Mouse (Mus musculus) cerebellum, adult 2 months (tissue): ENCODE results near the gene Col1a1. TPM values are rescaled to one million over a fixed set of nuclear protein-coding genes. Genes with fewer than 3 reads are reported as not detected.

Experiments
- DNase-seq, 2 experiments: peaks; one replicate each; pipeline ENCODE4 v3.0.0; 2021
- H3K27ac ChIP-seq: fragments of 200-500 bp; 2 replicates; pipeline ENCODE4 v1.5.1; 2012; ENCODE audit warnings: low read length, control low read depth, inconsistent platforms; ENCODE audit not compliant: insufficient read depth
- H3K27me3 ChIP-seq: fragments of 200-500 bp; 2 replicates; pipeline ENCODE4 v1.6.1; 2012; ENCODE audit warnings: inconsistent platforms, mild to moderate bottlenecking, low read length, moderate library complexity; ENCODE audit not compliant: control insufficient read depth, insufficient read depth
- H3K4me1 ChIP-seq: fragments of 200-500 bp; 2 replicates; pipeline ENCODE4 v1.6.1; 2011; ENCODE audit warnings: low read length; ENCODE audit not compliant: control insufficient read depth, insufficient read depth
- H3K4me3 ChIP-seq: fragments of 200-500 bp; replicated peaks from 2 replicates; pipeline ENCODE3; 2011; ENCODE audit warnings: mild to moderate bottlenecking, low read depth, low read length, control low read depth; ENCODE audit not compliant: insufficient read depth
- CTCF ChIP-seq: fragments of 200-500 bp; IDR thresholded peaks from 2 replicates; pipeline ENCODE4 v1.5.1; 2011; ENCODE audit warnings: low read depth, mild to moderate bottlenecking, control low read depth, low read length, moderate library complexity, borderline replicate concordance; ENCODE audit not compliant: insufficient read depth
- POLR2A ChIP-seq: fragments of 200-500 bp; IDR thresholded peaks from 2 replicates; pipeline ENCODE4 v1.6.1; 2011; ENCODE audit warnings: low read length, control low read depth, borderline replicate concordance; ENCODE audit not compliant: insufficient read depth
- WGBS: fragments of 180-500 bp; shearing (Covaris S2); methylation state at CpG from one replicate; pipeline ENCODE4 v1.1.7; 2018; 5-methylcytosine and 5-hydroxymethylcytosine counted together
- polyA plus RNA-seq: library from polyadenylated mRNA; depleted of rRNA; stranded (reverse); fragments of >200 nt; gene quantifications from 2 replicates; pipeline ENCODE4 v1.2.3, GENCODE M21; 2012

The Col1a1 gene
- polyA plus RNA-seq, 1 experiment = 4.5 TPM

DNA sequence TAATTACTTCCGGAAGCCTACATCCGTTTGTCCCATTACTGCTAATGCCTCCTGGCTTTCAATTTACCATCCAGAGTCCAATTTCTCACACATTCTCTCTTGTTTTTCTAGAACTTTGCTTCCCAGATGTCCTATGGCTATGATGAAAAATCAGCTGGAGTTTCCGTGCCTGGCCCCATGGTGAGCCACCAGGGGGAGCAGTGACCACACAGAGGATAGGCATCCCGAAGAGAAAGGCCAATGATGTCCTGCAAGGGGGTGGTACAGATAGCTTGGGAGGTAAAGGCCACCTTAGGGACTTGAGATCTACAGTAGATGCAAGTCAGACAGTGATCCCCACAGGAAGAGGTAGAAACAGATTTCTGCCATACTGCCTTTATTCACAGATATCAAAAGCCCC is 3.3 kb downstream of the Col1a1 start:
- DNase-seq = peak; percentile 61 to 73
- Histone ChIP-seq H3K27me3 (no peaks in the 10 kb centered on the region), H3K4me1 (no peaks in the 10 kb centered on the region), H3K4me3 (no peak overlapping the region), H3K27ac (no peak overlapping the region)
- peak; percentile 87 for TF ChIP-seq CTCF
- no peak for TF ChIP-seq POLR2A
- 20% methylated on average over 4 of the region's 4 CpGs for WGBS

GRCm38 (mm10) chr11:94941121-94941520 is 5.1 kb downstream of the Col1a1 start:
- H3K4me3 ChIP-seq = no peak overlapping the region
- DNase-seq = no peak
- WGBS = 51% methylated on average over 9 of the region's 9 CpGs
- no peaks in the 10 kb centered on the region for H3K4me1 ChIP-seq
- H3K27ac ChIP-seq = no peak overlapping the region
- H3K27me3 ChIP-seq = no peaks in the 10 kb centered on the region
- TF ChIP-seq POLR2A (no peak), CTCF (no peak)

- WGBS = 83% methylated on average over 8 of the region's 8 CpGs
- DNase-seq = no peak
- TF ChIP-seq CTCF (no peak), POLR2A (no peak)
- no peaks in the 10 kb centered on the region for H3K27me3 ChIP-seq
- H3K27ac ChIP-seq = no peak overlapping the region
- no peaks in the 10 kb centered on the region for H3K4me1 ChIP-seq
- no peak overlapping the region for H3K4me3 ChIP-seq
Measured at GRCm38 (mm10) chr11:94941776-94942175, 5.8 kb downstream of the Col1a1 start.

DNA sequence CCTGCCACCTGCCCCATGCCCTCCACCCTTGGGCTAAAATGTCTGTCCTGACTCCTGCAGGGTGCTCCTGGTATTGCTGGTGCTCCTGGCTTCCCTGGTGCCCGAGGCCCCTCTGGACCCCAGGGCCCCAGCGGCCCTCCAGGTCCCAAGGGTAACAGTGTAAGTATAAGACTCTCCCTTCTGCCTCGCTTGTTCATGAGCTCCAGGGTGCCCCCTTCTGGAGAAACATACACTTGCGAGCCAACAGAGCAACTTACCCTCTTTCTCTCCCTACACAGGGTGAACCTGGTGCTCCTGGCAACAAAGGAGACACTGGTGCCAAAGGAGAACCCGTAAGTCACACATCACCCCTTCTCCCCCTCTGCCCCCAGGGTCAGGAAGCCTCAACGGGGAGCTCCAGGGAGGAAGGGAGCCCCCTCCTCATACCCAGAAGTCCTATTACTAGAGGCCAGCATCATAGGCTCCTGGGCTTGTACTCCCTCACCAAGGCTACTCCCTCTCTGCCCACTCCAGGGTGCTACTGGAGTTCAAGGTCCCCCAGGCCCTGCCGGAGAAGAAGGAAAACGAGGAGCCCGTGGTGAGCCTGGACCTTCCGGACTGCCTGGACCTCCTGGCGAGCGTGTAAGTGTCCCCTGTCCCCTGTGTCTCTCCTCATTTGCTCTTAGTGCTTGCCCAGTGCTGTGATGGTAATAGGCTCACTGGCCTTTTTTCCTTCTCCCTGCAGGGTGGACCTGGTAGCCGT is 6.4 kb downstream of the Col1a1 start:
- DNase-seq = peak in 1 of 2 experiments; percentile 50
- no peak overlapping the region for H3K27ac ChIP-seq
- TF ChIP-seq POLR2A (no peak), CTCF (peak; percentile 55)
- 49% methylated on average over 13 of the region's 13 CpGs for WGBS
- no peak overlapping the region for H3K4me3 ChIP-seq
- H3K4me1 ChIP-seq = no peaks in the 10 kb centered on the region
- H3K27me3 ChIP-seq = no peaks in the 10 kb centered on the region

DNA sequence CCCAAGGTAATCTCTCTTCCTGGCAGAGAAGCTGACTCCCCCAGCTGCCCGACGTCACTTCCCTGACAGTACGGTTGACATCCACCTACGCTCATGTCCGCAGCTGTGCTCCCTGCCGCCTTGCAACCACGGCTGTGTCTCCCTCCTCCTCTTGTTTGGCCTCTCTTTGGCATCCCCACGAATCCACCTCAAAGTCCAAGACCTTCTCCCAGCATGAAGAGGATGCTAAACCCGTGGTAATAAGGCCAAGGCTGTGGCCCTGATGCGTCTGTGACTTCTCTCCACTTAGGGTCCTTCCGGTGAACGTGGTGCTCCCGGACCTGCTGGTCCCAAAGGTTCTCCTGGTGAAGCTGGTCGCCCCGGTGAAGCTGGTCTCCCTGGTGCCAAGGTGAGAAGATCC is 7.0 kb downstream of the Col1a1 start:
- DNase-seq = no peak
- H3K27me3 ChIP-seq = no peaks in the 10 kb centered on the region

DNA sequence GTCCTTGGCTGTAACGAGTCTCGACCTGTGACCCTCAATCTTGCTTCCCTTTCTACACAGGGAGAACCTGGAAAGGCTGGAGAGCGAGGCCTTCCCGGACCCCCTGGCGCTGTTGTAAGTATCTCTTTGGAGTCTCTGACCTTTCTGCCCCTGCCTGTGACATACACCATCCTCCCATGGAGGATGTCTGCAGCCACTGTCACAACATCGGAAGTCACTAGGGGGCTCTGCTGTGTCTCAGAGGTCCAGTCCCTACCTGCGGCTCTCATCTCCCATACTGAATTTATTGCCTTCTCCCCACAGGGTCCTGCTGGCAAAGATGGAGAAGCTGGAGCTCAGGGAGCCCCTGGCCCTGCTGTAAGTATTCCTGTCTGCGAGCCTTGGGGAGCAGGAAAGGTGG is 8.3 kb downstream of the Col1a1 start:
- Histone ChIP-seq H3K27me3 (no peaks in the 10 kb centered on the region), H3K27ac (no peak overlapping the region), H3K4me3 (no peak overlapping the region), H3K4me1 (no peaks in the 10 kb centered on the region)
- WGBS = 37% methylated on average over 8 of the region's 8 CpGs
- no peak for DNase-seq
- peak; percentile 40; the same call in 1 of the 2 replicates for TF ChIP-seq CTCF
- no peak for TF ChIP-seq POLR2A

More for the DNA sequence above, 7.0 kb downstream of the Col1a1 start:
- Histone ChIP-seq H3K4me3 (no peak overlapping the region), H3K4me1 (no peaks in the 10 kb centered on the region), H3K27ac (no peak overlapping the region)
- WGBS = 73% methylated on average over 15 of the region's 15 CpGs
- TF ChIP-seq CTCF (no peak), POLR2A (no peak)

DNA sequence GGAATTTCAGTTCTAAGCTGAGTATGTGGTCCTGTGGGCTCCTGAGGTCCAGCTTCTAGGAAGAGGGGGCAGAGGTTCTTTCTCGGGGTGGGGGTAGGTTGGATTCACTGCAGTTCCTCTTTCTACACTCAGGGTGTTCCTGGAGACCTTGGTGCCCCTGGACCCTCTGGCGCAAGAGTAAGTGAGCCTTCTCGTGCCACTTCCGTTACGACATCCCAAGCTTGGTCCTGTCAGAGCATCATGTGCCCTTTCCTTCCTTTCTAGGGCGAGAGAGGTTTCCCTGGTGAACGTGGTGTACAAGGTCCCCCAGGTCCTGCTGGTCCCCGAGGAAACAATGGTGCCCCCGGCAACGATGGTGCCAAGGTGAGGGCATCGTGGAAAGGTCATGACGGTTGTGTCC is 9.2 kb downstream of the Col1a1 start:
- no peaks in the 10 kb centered on the region for H3K27me3 ChIP-seq
- no peak for TF ChIP-seq CTCF
- no peak for TF ChIP-seq POLR2A
- no peak overlapping the region for H3K27ac ChIP-seq
- 87% methylated on average over 12 of the region's 12 CpGs for WGBS
- DNase-seq = no peak
- no peaks in the 10 kb centered on the region for H3K4me1 ChIP-seq
- no peak overlapping the region for H3K4me3 ChIP-seq

GRCm38 (mm10) chr11:94952169-94952568 is 16.1 kb downstream of the Col1a1 start:
- 19% methylated on average over 6 of the region's 6 CpGs for WGBS
- DNase-seq = no peak
- Histone ChIP-seq H3K4me3 (no peak overlapping the region), H3K27me3 (no peaks in the 10 kb centered on the region), H3K4me1 (no peaks in the 10 kb centered on the region), H3K27ac (no peak overlapping the region)
- TF ChIP-seq CTCF (no peak), POLR2A (no peak)
